Mouse (Mus musculus) lung, embryonic 14.5 days (tissue): Measurements from ENCODE around the gene Rdh12. TPM values are rescaled to one million over a fixed set of nuclear protein-coding genes. Genes with fewer than 3 reads are reported as not detected.

ENCODE experiments used
- ATAC-seq: fragments of 200-750 bp; cut with Nextera tagmentation; 2 replicates; pipeline ENCODE4 v1.8.0; 2017; ENCODE audit warnings: mild to moderate bottlenecking, moderate TSS enrichment, moderate library complexity; ENCODE audit not compliant: insufficient read depth
- DNase-seq: peaks from one replicate; pipeline ENCODE4 v3.0.0-alpha.2; 2015
- H3K27ac ChIP-seq: fragments of 300-500 bp; sonication (generic); 2 replicates; pipeline ENCODE4 v1.5.1; 2014; ENCODE audit warnings: low read depth, mild to moderate bottlenecking, moderate library complexity
- H3K27me3 ChIP-seq: fragments of 300-500 bp; sonication (generic); 2 replicates; pipeline ENCODE4 v1.6.1; 2014; ENCODE audit warnings: low read length, control low read depth; ENCODE audit not compliant: insufficient read depth
- H3K36me3 ChIP-seq: fragments of 300-500 bp; sonication (generic); 2 replicates; pipeline ENCODE4 v1.6.1; 2014; ENCODE audit warnings: control low read depth; ENCODE audit not compliant: insufficient read depth
- H3K4me1 ChIP-seq: fragments of 300-500 bp; sonication (generic); 2 replicates; pipeline ENCODE4 v1.6.1; 2014; ENCODE audit warnings: antibody characterized with exemption, control low read depth; ENCODE audit not compliant: insufficient read depth
- H3K4me2 ChIP-seq: fragments of 300-500 bp; sonication (generic); 2 replicates; pipeline ENCODE4 v1.6.1; 2014; ENCODE audit warnings: mild to moderate bottlenecking
- H3K4me3 ChIP-seq: fragments of 300-500 bp; sonication (generic); 2 replicates; pipeline ENCODE4 v1.5.1; 2014; ENCODE audit warnings: low read depth, low read length
- H3K9ac ChIP-seq: fragments of 300-500 bp; sonication (generic); 2 replicates; pipeline ENCODE4 v1.6.1; 2014
- H3K9me3 ChIP-seq: fragments of 300-500 bp; sonication (generic); 2 replicates; pipeline ENCODE4 v1.6.1; 2016; ENCODE audit warnings: low read depth, low read length, control low read depth
- CTCF ChIP-seq: IDR thresholded peaks from 2 replicates; pipeline ENCODE4 v1.5.1; 2016; ENCODE audit warnings: antibody characterized with exemption, low read depth
- WGBS: fragments of 180-500 bp; shearing (Covaris S2); extraction: QIAGEN DNeasy Blood & Tissue Kit; methylation state at CpG from one replicate; pipeline ENCODE4 v1.1.7; 2014; 5-methylcytosine and 5-hydroxymethylcytosine counted together
- polyA plus RNA-seq: library from polyadenylated mRNA; unstranded; fragments of >200 nt; fragmentation: Nextera tagmentation; extraction: Ambion mirVana; gene quantifications from 2 replicates; pipeline ENCODE4 v1.2.1, GENCODE M21; 2014

Rdh12 gene
- polyA plus RNA-seq, 1 experiment from 2014 or later = 2.3 TPM

DNA sequence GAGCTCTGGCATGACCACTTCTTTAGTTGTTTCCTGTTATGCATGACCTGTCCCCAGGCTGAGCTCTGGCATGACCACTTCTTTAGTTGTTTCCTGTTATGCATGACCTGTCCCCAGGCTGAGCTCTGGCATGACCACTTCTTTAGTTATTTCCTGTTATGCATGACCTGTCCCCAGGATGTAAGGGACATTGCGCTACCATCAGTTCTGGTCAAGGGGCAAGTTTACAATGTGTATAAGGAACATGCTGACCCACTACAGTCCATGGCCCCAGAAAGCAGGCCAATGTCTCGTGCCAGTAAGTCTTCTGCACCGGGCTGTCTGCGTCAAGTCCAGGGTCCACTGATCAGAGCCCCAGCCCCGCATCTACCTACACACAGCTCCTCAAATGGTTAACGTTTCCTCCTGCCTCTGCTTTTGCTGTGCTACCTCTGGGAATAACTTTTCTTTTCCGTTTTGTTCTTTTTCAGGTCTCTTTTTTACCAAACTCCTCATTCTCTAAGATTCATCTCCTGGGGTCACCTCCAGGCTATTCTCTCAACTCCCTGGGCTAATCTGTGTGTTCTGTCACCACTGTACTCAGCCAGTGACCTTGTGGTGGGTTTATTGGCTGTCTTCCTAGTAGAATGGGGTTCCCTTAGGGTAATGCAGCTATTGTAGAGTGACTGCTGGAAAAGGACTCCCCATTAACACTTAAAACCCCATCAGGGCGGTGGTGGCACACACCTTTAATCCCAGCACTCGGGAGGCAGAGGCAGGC lies 44.8 kb downstream of the Rdh12 start:
- Histone ChIP-seq H3K36me3 (peaks cover 65% of the 10 kb centered on the region), H3K27me3 (no peaks in the 10 kb centered on the region), H3K9ac (no peak overlapping the region), H3K27ac (no peak overlapping the region), H3K4me3 (no peak overlapping the region), H3K9me3 (no peaks in the 10 kb centered on the region), H3K4me2 (no peak overlapping the region), H3K4me1 (no peaks in the 10 kb centered on the region)
- DNase-seq = no peak
- TF ChIP-seq CTCF = no peak
- ATAC-seq = no peak
- 90% methylated on average over 9 of the region's 9 CpGs for WGBS

- ATAC-seq (no peak), DNase-seq (no peak)
- no peaks in the 10 kb centered on the region for H3K4me1 ChIP-seq
- no peak for TF ChIP-seq CTCF
- no peak overlapping the region for H3K9ac ChIP-seq
- H3K36me3 ChIP-seq = peaks cover 56% of the 10 kb centered on the region
- no peaks in the 10 kb centered on the region for H3K9me3 ChIP-seq
- no peak overlapping the region for H3K27ac ChIP-seq
- 94% methylated on average over 10 of the region's 10 CpGs for WGBS
- no peaks in the 10 kb centered on the region for H3K27me3 ChIP-seq
- H3K4me3 ChIP-seq = no peak overlapping the region
- H3K4me2 ChIP-seq = no peak overlapping the region
These were observed 46.3 kb downstream of the Rdh12 start for GRCm38 (mm10) chr12:79254975-79255374.

DNA sequence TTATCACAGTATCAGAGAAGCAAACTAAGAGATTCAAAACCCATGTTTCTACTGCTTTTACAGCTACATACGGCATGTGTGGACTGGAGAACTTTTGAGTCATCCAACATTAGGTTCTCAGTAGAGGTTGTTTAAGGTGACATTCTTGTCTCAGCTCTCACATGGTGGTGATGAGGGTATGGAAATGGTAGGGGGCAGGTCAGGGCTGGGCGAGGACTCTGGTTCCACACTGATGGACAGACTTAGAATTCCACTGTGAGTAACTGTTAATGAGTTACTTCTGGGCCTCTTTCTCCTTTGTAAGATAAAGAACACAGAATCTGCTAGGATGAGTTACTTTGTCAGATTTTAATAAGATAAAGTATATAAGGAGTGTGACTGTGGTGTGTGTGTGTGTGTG lies 51.4 kb downstream of the Rdh12 start:
- Histone ChIP-seq H3K4me3 (no peak overlapping the region), H3K27ac (no peak overlapping the region), H3K4me2 (no peak overlapping the region), H3K4me1 (no peaks in the 10 kb centered on the region), H3K36me3 (peaks cover 62% of the 10 kb centered on the region), H3K9me3 (no peaks in the 10 kb centered on the region), H3K27me3 (no peaks in the 10 kb centered on the region), H3K9ac (no peak overlapping the region)
- 77% methylated on average over 2 of the region's 2 CpGs for WGBS
- no peak for TF ChIP-seq CTCF
- ATAC-seq (no peak), DNase-seq (no peak)

GRCm38 (mm10) chr12:79261035-79261434 lies 52.3 kb downstream of the Rdh12 start:
- Histone ChIP-seq H3K36me3 (peaks cover 71% of the 10 kb centered on the region), H3K4me2 (no peak overlapping the region), H3K4me1 (no peaks in the 10 kb centered on the region), H3K27ac (no peak overlapping the region), H3K9me3 (no peaks in the 10 kb centered on the region), H3K27me3 (no peaks in the 10 kb centered on the region), H3K4me3 (no peak overlapping the region), H3K9ac (no peak overlapping the region)
- DNase-seq (peak; percentile 73), ATAC-seq (no peak)
- WGBS = 51% methylated on average over 5 of the region's 5 CpGs
- peak; percentile 59 for TF ChIP-seq CTCF

Other genes with a start within 250 kb of the Rdh12 start
- 5.6 and 5.7 TPM in 2 replicates for gene Tmem229b, start 201.3 kb upstream of the Rdh12 start, polyA plus RNA-seq
- gene Plekhh1, start 179.8 kb upstream of the Rdh12 start, polyA plus RNA-seq = 3.9 and 5.2 TPM in 2 replicates
- gene Pigh, start 119.3 kb upstream of the Rdh12 start, polyA plus RNA-seq = 23.5 and 24.7 TPM in 2 replicates
- 6.7 and 6.9 TPM in 2 replicates for gene Arg2, start 78.1 kb upstream of the Rdh12 start, polyA plus RNA-seq
- 77.5 and 79.6 TPM in 2 replicates for gene Vti1b, start 36.2 kb upstream of the Rdh12 start, polyA plus RNA-seq
- gene Rdh11, start 16.6 kb upstream of the Rdh12 start, polyA plus RNA-seq = 26.0 and 26.6 TPM in 2 replicates
- 12.8 and 16.5 TPM in 2 replicates for gene Zfyve26, start 87.4 kb downstream of the Rdh12 start, polyA plus RNA-seq
- gene Rad51b, start 88.4 kb downstream of the Rdh12 start, polyA plus RNA-seq = 8.0 and 8.1 TPM in 2 replicates